Mouse (Mus musculus): ENCODE results near the gene Cnn1.
A peak's percentile ranks its signal among the peaks of the same experiment; 100 is the strongest.
"Not testable (repeated sequence)": the region's sequence is repeated elsewhere in the genome, so short reads cannot be mapped to it uniquely, and the experiment has no call there.

Cnn1 gene

DNA sequence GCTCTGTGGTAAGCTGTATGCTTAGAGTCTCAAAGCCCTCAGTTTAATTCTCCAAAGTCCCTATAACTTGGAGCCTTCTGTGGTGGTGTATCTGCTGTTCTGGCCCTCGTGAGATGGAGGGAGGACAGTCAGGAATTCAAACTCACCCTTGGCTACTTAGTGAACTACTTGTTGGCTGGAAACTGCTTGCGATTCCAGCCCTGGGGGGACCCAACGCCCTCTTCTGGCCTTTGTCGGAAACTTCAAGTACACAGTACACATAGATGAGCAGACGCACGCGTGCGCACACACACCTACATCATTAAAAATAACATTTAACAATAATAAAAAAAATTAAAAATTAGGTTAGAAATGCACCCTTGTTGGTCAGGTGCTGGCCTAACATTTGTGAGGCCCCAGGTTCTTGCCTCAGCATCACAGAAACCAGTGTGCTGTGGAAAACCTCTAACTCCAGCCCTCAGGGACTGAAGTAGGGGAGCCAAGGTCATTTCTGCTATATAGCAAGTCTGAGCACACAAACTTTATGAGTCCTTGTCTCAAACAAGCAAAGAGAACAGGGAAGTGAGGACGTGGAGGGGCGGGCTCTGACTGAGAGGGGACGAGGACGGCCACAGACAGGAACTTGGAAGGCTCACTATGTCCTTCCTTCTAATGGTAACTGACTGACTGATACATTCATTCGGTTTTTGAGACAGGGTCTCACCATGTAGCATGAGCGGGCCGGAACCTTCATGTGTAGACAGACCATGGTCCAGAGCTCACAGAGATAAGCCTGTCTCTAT lies 26.4 kb downstream of the Cnn1 start:
- no peak for DNase-seq (ENCODE audit: low spot score in 2 of 2)

DNA sequence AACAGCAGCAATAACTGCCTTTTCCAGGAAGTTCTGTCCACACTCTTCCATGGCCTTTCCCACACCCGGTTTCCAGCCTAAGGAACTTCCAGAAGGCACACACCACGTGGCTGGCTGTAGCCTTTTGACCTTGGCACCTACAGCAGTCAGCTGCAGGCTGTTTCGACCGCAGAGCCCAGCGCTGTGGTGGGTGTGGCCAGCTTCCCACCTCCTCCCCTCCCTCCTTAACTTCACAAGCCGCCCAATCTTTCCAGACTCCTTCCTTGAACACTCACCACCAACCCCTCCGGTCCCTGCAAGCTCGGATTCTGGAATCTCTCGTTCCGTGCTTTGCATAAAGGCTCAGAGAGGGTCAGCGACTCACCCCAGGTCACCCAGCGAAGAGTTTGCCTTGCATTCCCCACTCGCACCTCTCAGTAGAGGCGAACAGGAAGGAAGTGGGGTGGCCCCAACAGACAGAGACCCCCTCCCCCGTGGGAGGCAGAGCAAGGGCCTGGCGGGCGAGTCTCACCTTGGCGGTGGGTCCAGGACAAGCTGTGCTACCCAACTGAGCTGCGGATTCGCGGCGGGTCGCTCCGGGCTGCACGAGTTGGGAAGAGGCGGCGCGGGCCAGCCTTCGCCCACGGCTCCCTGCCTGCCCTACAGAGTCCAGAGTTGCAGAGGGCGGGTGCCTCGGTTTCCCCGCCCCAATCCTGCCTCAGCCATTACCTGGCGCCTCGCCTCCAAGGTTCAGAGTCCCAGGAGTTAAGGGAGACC lies 32.4 kb downstream of the Cnn1 start:
- peak; percentile 78 to 80 for DNase-seq (ENCODE audit: low spot score in 2 of 2)

- DNase-seq (ENCODE audit: low spot score in 2 of 2) = no peak
These were observed 33.2 kb downstream of the Cnn1 start for GRCm38 (mm10) chr9:22132220-22132619.

DNA sequence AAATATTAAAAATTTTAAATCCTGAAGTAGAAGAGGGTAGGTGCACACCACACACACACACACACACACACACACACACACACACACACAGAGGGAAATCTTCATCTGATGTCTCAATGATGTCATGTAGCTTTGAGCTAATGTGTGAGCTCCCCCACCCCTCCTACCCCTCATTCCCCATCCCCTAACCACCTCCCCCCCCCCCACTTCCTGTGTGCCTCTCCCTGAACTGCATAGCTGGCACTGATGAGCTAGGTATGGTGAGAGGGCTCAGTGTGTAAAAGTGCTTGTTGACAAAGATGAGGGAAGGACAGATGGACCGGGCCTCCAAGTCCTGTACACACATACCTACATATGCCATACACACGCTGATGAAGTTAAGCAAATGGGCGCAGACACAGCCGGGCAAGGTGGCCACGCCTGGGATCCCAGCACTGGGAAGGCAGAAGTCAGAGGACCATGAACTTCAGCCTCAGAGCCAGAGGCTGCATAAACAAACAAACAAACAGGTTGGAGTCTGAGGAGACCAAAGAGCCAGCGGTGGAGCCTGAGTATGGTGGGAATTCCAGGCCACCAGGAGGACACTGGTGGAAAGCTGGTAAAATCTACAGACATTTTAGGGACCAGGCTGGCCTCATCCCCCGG lies 35.4 kb downstream of the Cnn1 start:
- DNase-seq (ENCODE audit: low spot score in 2 of 2) = peak; percentile 17 to 29

DNA sequence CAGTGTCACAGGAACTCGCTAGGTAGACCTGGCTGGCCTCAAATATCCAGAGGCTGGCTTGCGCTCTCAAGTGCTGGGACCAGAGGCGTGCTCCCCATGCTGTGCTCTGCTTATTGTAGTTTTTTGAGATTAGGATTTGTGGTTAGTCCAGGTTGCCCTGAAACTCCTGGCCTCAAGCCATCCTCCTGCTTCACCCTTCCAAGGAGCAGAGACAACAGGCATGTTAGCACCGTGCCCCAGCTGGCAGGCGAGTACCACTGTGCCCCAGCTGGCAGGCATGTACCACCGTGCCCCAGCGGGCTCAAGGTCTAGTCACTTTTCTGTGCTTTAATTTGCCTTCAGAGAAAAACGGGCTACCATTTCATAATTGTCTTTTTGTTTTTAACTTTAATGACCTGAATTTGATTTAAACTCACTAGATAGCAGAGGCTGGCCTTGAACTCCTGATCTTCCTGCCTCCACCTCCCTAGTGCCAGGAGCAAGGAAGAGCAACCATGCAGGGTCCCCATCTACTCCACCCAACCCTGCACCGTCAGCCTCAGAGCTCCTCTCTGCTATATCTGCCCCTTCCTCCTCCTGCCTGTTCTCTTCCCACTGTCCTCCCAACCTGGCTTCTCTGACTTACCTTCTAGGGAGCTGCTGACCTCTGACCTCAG lies 36.1 kb downstream of the Cnn1 start:
- DNase-seq (ENCODE audit: low spot score in 2 of 2) = peak; percentile 14 to 18

- peak; percentile 20 to 37 for DNase-seq (ENCODE audit: low spot score in 2 of 2)
These were observed 36.8 kb downstream of the Cnn1 start, which contains the start of gene Acp5 for GRCm38 (mm10) chr9:22135644-22136390. TSS of gene Acp5 (minus strand) at chr9:22135711.

DNA sequence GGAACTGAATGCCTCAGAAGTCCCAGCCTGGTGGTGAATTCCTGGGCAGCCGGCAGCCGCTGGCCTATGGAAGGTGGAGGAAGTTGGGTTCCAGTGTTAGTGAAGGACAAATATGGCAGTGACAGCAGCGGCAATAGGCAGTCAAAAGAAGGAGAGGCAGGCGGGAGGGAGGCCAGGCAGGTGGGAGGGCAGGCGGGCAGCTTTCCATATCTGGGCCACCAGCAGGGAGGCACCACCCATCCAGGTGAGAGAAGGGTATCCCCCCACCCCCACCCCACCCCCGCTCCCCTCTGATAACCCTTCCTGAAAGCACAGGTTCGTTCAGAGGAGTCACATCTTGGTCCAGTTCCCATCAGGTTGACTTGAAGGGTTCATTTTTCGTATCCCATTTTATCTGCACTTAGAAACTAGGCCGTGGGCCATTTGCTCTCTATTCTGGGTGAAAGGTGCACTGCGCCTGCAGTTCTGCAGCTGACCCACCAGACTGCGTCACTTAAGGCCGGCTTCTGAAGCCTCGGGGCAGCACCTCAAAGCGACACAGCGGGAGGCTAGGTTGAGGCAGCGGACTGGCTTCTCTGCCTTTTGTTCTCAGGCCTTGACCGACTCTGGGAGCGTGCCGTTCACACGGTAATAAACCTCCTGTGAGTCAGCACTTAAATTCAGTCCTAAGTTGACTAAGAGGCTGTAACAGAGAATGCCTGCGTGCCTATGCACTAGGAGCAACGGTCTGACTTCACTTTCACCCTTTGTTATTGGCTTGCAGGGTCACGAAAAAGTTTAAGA lies 37.9 kb downstream of the Cnn1 start:
- DNase-seq (ENCODE audit: low spot score in 2 of 2) = no peak

GRCm38 (mm10) chr9:22138480-22138879 lies 39.5 kb downstream of the Cnn1 start:
- DNase-seq (ENCODE audit: low spot score in 2 of 2) = no peak

GRCm38 (mm10) chr9:22139746-22140145 lies 40.7 kb downstream of the Cnn1 start:
- no peak for DNase-seq (ENCODE audit: low spot score in 2 of 2)

DNA sequence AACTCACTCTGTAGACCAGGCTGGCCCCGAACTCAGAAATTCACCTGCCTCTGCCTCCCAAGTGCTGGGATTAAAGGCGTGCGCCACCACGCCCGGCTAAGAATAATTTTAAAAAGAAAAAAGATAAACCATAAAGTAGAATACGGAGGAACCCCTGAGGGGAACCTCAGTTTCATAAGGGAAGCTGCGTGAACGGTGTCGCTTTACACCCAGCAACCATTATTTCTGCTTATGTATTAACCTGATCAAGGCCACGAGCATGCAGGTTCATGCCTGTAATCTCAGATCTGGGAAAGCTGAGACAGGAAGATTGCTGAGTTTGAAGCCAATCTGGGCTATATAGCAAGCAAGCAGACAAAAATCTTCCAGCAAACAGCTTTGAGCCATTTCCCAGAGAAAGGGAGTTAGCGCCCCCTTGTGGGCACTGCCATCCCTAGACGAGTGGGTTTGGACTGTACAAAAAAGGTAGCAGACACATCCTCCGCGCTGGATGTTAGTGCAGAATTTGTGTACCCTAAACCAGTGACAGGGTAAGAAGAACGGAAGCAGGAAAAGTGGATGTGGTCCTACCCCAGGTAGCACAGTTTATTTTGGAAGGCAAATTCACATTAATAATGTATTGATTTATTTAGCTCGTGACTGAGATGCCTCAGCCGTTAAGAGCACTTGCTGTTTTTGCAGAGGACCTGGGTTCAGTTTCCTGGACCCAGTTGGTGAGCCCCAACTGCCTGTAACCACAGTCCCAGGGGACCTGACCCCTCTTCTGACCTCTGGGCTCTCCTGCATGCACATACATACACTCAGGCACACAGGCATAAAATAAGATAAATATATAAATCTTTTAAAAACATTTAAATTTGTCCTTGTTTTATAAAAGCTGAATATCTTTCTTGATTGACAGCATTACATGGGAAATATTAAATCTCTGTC lies 44.4 kb downstream of the Cnn1 start:
- peak; percentile 79 to 94 for DNase-seq (ENCODE audit: low spot score in 2 of 2)

DNA sequence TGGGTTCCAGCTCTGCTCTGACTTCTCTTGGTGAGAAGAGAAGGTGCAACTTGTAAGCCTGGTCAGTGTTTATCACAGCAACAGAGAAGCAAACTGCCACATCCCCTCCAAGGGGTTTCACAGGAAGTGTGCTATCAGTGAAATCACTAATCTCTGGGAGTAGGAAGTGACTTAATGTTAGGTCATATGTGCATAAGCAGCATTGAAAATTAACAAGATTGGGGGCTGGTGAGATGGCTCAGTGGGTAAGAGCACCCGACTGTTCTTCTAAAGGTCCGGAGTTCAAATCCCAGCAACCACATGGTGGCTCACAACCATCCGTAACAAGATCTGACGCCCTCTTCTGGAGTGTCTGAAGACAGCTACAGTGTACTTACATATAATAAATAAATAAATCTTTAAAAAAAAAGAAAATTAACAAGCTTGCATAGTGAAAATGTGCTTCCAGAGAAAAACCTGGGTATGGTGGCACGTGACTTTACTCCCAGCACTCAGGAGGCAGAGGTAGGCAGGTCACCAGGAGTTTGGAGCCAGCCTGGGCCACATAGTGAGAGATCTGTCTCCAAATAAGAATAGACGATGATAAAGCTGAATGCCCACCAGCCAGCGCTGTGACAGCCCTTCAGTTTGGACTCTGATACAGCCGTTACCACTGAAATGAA lies 45.4 kb downstream of the Cnn1 start:
- DNase-seq (ENCODE audit: low spot score in 2 of 2) = no peak

GRCm38 (mm10) chr9:22149426-22150248 lies 50.6 kb downstream of the Cnn1 start:
- DNase-seq (ENCODE audit: low spot score in 2 of 2) = no peak

DNA sequence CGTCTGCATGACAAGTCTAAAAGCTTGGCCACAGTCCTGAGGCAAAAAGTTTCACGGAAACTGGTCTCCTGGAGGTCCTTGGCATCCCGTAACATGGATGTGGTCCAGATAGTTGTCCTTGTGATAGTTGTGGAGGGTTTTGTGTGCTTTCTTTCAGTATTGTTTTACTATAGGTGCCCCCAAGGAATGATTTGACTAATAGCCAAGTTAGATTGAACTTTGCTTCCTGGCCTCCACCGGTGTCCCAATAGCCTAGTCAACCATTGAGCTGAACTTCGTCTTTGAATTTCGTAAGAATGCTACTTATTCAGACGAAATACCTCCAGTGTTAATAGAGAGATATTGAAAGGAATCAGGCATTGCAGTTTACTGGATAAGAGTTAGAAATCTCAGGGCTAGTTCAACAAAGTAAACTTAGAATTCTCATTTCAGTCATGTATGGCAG lies 51.3 kb downstream of the Cnn1 start:
- not testable (repeated sequence) for DNase-seq (ENCODE audit: low spot score in 2 of 2)

- no peak for DNase-seq (ENCODE audit: low spot score in 2 of 2)
These were observed 51.9 kb downstream of the Cnn1 start for GRCm38 (mm10) chr9:22150946-22151345.

DNA sequence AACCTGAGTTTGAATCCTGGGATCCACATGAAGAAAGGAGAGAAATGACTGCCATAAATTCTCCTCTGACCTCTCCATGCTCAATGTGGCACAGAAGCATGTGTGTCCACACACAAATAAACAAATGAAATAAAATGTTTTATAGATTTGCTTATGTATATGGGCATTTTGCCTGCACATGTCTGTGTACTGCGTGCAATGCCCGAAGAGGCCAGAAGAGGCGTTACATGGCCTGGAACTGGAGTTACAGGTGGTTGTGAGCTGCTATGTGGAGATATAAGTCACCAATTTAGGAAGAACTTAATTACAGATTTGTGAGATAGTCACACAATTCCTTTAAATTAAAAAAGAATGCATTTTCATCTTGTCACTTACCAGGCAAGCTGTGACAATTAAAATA lies 54.8 kb downstream of the Cnn1 start:
- DNase-seq (ENCODE audit: low spot score in 2 of 2) = no peak

- DNase-seq (ENCODE audit: low spot score in 2 of 2) = peak; percentile 68 to 86
These were observed 56.6 kb downstream of the Cnn1 start for GRCm38 (mm10) chr9:22155614-22156013.

DNA sequence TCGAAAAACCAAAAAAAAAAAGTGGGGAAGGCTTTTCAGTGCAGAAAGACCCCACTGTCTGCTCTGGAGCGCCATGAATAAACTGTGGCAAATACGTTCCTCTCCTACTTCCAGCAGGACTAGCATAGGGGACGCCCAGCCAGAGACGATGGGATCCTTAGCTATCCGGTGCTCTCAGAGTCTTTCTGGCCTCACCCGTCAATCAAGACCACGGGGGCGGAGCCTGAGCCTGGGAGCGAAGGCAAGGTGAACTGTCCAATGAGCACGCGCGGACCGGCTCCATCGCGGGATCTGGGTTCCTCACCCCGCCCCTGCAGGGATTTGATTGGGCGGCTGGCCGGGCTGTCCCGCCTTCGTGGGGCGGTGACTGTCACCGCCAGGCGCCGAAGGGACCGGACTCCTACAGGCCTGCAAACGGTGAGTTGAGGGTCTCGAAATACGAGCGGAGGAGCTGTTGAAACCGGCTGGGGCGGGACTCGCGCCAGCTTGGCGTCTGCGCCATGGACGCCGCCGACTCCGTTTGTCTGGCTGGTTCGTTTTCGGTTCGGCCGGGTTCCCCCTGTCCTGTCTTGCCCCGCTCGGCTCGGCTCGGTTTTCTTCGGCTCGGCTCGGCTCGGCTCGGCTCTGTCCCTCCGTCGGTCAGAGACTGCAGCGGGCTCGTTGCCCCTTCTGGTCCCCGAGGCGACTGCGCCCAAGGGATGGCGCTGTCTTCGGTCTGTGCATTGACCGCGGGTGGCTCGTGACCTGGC lies 57.7 kb downstream of the Cnn1 start, which contains the start of gene Pigyl:
Gene Pigyl, plus strand, starts transcription at position 350 of the 749 bp plus-strand sequence.
- peak; percentile 98 to 99 for DNase-seq (ENCODE audit: low spot score in 2 of 2)
